Mouse (Mus musculus) bone marrow, adult 2 months (tissue): ENCODE measurements around the gene Lrrk1. TPM values are rescaled to one million over a fixed set of nuclear protein-coding genes. Genes with fewer than 3 reads are reported as not detected.

Experiments used
- H3K27ac ChIP-seq: fragments of 200-500 bp; 2 replicates; pipeline ENCODE4 v1.5.1; 2012; ENCODE audit warnings: low read depth, mild to moderate bottlenecking, control low read depth, inconsistent platforms, low read length; ENCODE audit not compliant: control insufficient read depth, poor library complexity, insufficient read depth
- H3K4me1 ChIP-seq: fragments of 200-500 bp; 2 replicates; pipeline ENCODE4 v1.6.1; 2011; ENCODE audit warnings: low read length; ENCODE audit not compliant: control insufficient read depth, insufficient read depth
- H3K4me3 ChIP-seq: fragments of 200-500 bp; replicated peaks from 2 replicates; pipeline ENCODE3; 2011; ENCODE audit warnings: mild to moderate bottlenecking, low read depth, low read length, control low read depth; ENCODE audit not compliant: control insufficient read depth
- CTCF ChIP-seq: fragments of 200-500 bp; IDR thresholded peaks from 2 replicates; pipeline ENCODE4 v1.5.1; 2011; ENCODE audit warnings: low read length, control low read depth; ENCODE audit not compliant: control insufficient read depth, insufficient read depth
- POLR2A ChIP-seq: fragments of 200-500 bp; IDR thresholded peaks from 2 replicates; pipeline ENCODE4 v1.6.1; 2011; ENCODE audit warnings: low read depth, mild to moderate bottlenecking, control low read depth, low read length, borderline replicate concordance; ENCODE audit not compliant: control insufficient read depth
- WGBS: fragments of 180-500 bp; shearing (Covaris S2); methylation state at CpG from one replicate; pipeline ENCODE4 v1.1.7; 2018; 5-methylcytosine and 5-hydroxymethylcytosine counted together
- polyA plus RNA-seq: library from polyadenylated mRNA; stranded (reverse); fragments of >200 nt; gene quantifications from 2 replicates; pipeline ENCODE4 v1.2.4, GENCODE M21; 2011; ENCODE audit warnings: low replicate concordance; ENCODE audit not compliant: missing spikeins, insufficient read depth, insufficient read length

Lrrk1 gene
- polyA plus RNA-seq, 1 experiment, result 21.6 TPM

DNA sequence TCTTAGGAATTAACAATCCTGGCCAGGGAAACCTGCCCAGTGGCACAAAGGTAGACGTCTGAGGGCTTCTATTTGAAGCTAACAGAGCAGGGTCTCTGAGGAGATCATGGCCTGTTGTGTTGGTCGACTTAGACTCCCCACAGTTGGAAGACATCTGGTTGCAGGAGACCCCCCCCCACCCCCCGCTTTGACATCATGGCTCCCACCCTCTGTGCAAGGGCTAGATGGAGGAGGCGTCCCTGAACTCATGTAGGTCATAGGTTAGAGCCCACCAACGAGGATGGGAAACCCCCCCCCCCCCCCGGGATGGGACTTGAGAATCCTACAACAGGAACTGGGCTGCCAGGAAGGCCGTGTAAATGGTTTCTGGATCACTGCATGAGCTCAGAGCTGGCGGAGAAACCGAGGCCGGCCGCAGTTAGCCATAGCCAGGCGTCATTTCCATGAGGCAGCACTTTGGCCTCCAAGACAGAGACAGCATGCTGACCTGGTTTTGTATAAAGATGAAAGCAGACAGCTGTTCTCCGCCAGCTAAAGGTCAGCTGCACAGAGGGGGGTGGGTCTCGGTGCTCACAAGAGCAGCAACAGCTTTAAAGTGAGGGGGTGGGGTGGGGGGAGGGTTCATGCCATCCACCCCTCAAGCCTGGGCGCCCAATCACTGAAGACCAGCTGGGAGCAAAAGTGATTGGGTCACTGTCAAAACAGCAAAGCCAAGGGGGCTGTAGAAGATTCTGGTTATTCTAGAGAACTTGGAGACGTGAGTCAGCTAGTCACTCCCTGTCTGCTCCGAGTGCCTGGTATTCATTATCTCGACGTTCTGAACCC, 95.4 kb downstream of the Lrrk1 start:
- no peak for TF ChIP-seq CTCF
- TF ChIP-seq POLR2A, result no peak
- H3K4me1 ChIP-seq, result no peaks in the 10 kb centered on the region
- no peak overlapping the region for H3K27ac ChIP-seq
- no peak overlapping the region for H3K4me3 ChIP-seq
- WGBS, result 89% methylated on average over 19 of the region's 19 CpGs

GRCm38 (mm10) chr7:66292010-66292409, 96.1 kb downstream of the Lrrk1 start:
- TF ChIP-seq POLR2A, result no peak
- no peak for TF ChIP-seq CTCF
- WGBS, result 71% methylated on average over 8 of the region's 8 CpGs
- Histone ChIP-seq H3K27ac (no peak overlapping the region), H3K4me1 (no peaks in the 10 kb centered on the region), H3K4me3 (no peak overlapping the region)

DNA sequence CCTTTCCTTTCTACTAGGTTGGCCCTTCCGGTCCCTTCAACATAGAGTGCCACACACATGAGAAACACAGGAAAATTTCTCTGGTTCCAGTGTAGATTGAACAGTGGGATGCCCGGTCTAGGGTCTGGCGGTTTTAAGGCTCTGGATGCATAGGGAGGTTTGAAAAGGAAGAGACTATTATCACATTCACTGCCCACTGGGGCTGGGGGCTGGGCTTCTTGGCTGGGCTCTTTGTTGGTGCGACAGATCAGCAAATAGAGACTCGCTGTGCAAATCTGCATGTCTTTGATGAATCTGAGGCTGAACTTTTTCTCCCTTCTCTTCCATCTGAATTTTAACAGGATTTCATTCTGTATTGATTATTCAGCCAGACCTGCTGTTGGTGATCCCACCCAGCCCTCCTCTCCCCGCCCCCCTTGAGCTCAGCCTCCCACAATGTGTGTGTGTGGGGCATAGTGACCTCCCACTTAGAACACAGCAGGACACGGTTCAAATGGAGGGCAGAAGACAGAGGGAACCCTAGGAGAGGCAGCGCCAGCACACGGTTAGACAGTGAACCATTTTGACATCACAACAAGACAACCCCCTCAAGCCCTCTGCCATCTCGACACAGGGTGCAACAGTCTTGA, 105.1 kb downstream of the Lrrk1 start:
- Histone ChIP-seq H3K4me1 (no peaks in the 10 kb centered on the region), H3K27ac (no peak overlapping the region), H3K4me3 (no peak overlapping the region)
- WGBS, result 82% methylated on average over 10 of the region's 10 CpGs
- TF ChIP-seq CTCF (no peak), POLR2A (no peak)

DNA sequence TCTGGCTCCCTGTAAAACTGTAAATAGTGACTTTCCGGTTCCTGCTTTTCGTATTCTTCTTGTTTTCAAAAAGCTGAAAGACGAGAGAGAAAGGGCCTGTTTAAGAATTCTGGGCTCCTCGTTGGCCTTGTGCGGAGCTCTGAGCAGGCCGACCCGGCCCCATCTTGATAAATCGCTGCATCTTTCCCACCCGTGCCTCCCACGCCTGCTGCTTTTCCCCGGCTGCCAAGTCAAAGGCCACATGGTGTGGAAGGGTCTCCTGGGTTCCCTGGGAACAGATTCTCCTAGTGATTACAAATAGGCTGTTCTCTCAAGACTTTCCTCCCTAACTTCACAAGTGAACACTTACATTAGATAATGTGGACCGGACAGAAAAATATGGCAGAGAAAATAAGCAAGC, 105.9 kb downstream of the Lrrk1 start:
- WGBS, result 86% methylated on average over 12 of the region's 12 CpGs
- Histone ChIP-seq H3K27ac (no peak overlapping the region), H3K4me1 (no peaks in the 10 kb centered on the region), H3K4me3 (no peak overlapping the region)
- no peak for TF ChIP-seq POLR2A
- no peak for TF ChIP-seq CTCF

DNA sequence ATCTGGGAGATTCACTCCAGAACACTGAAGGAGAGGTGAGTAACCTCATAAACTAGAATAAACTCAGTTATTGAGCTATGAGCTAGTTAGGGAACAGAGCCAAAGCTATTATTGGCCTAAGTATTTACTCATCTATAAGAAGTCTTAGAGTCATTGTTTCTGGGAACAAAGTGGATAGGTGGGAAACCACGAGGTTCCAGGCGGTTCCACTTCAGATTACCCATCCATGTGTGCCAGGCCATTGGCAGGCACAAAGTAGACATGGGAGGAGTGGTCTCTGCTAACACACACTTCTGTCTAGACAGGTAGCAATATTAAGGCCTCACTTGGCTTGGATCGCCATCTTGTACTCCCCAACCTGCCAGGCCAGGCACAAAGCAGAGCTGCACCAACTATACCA, 110.1 kb downstream of the Lrrk1 start:
- TF ChIP-seq POLR2A, result no peak
- no peak for TF ChIP-seq CTCF
- H3K4me1 ChIP-seq, result no peaks in the 10 kb centered on the region
- 81% methylated on average over 3 of the region's 3 CpGs for WGBS
- H3K4me3 ChIP-seq, result no peak overlapping the region
- H3K27ac ChIP-seq, result no peak overlapping the region

DNA sequence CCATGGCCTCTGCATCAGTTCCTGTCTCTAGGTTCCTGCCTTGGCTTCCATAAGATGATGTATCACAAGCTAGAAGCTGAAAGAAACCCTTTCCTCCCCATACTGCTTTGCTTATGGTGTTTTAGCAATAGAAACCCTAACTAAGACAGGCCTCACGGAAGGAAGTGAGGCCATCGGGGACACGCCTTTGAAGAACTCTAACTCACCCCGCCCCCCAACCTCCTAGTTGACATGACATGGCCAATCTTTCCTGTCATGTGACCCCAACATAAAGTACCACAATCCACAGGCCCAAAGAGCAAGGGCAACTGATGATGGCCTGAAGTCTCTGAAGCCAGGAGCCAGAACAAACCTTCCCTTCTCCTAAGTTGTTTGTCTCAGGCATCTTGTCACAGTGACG, 114.7 kb downstream of the Lrrk1 start:
- TF ChIP-seq POLR2A (no peak), CTCF (no peak)
- Histone ChIP-seq H3K27ac (no peak overlapping the region), H3K4me1 (no peaks in the 10 kb centered on the region), H3K4me3 (no peak overlapping the region)
- 65% methylated on average over 5 of the region's 5 CpGs for WGBS

- TF ChIP-seq POLR2A (no peak), CTCF (peak; percentile 40; the same call in 1 of the 2 replicates)
- no peak overlapping the region for H3K4me3 ChIP-seq
- H3K27ac ChIP-seq, result no peak overlapping the region
- WGBS, result 74% methylated on average over 6 of the region's 6 CpGs
- peaks cover 3% of the 10 kb centered on the region for H3K4me1 ChIP-seq
Observed at GRCm38 (mm10) chr7:66271226-66271625, 116.9 kb downstream of the Lrrk1 start.

DNA sequence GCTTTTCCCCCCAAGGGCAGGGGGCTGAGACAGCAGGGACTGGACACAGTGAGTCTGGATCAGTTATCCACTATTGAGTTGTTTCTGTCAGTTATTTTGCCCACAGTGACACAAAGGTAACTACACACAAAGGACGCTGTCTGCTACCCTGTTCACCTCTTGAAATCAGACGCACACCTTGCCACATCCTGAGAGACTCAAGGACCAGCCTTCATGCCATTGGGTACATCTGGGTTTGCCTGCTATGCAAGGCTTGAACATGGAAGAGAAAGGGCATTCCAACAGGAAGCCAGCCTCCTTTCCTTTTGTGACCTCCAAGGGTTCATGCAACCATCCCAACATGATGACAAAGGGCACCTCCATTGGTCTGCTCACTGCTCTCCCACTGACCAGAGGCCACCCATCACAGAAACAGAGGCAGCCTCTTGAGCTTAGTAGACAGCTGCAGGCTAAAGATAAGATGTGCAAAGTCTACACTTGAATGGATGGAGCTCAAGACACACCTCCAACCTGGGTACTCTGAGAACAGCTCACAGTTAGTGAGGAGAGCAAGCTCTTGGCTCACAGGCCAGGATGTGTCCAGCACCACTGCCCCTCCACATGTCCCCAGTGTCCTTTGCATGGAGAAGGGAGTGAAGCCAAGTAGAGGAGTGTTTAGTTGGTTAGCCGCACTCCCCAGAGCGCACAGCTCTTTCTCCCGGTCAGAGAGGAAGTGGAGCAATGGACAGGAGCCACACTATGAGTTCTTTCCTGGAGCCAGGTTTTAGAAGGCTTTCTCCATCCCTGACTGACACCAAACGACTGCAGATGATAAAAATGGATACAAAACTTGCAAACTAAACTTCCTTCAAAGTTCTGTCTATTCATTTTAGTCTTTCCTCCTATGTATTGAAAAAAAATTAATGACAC, 121.0 kb downstream of the Lrrk1 start:
- H3K4me3 ChIP-seq, result no peak overlapping the region
- H3K4me1 ChIP-seq, result peaks cover 3% of the 10 kb centered on the region
- 68% methylated on average over 6 of the region's 6 CpGs for WGBS
- TF ChIP-seq CTCF (no peak), POLR2A (no peak)
- no peak overlapping the region for H3K27ac ChIP-seq
